Mouse (Mus musculus) CD4-positive, CD25-positive, alpha-beta regulatory T cell, adult 4 months (primary cell): Measurements from ENCODE around the gene Olfr960. TPM values are rescaled to one million over a fixed set of nuclear protein-coding genes. Genes with fewer than 3 reads are reported as not detected.

Experiments
- ATAC-seq: one replicate; pipeline ENCODE4 v1.8.0; 2017
- polyA plus RNA-seq, 2 experiments: library from polyadenylated mRNA; unstranded; fragments of 100-300 nt; shearing (Covaris generic); gene quantifications; one replicate each; pipeline ENCODE4 v1.2.1; 2017

Gene Olfr960
- not detected for polyA plus RNA-seq

DNA sequence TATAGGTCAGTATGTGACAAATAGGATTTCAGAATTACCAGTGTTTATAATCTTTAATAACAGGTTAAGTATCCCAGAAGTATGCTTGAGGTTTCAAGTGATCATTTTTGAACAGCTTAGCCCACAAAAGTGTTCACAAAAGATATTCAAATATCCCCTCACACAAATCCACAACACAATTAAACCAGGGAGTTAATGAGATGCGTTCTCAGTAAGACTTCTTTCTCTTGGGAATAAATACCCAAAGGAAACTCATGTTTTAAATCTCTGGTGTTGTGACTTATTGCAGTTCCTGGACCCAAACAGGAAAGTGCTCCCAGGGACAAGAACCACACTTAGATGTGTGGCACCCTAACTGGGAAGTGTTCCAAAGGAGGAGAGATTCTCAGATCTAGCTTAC, at the start of gene Olfr960:
Gene Olfr960 (plus strand): TSS at position 301 of the 400 bp plus-strand sequence.
- ATAC-seq: no peak

DNA sequence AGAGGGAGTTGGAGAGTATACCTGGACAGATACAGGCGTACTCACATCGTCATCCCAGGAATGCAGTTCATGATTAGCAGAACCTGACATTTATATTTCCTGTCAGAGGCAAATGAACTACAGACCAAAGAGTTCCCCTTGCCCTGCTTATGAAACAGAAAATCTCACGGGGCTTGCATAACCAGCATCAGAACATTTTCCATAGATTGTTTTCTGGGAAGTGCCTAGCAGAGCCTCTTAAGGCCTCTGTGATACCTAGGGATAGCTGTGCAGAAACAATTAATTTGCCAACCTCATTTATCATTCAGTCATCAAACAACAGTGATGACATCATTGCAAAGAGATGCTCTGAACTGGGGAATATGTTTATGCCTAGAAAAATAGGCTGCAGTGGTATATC, 45.7 kb upstream of the Olfr960 start, which contains the start of gene Olfr959:
Gene Olfr959 (minus strand): TSS at position 101 of the 400 bp plus-strand sequence.
- no peak for ATAC-seq

DNA sequence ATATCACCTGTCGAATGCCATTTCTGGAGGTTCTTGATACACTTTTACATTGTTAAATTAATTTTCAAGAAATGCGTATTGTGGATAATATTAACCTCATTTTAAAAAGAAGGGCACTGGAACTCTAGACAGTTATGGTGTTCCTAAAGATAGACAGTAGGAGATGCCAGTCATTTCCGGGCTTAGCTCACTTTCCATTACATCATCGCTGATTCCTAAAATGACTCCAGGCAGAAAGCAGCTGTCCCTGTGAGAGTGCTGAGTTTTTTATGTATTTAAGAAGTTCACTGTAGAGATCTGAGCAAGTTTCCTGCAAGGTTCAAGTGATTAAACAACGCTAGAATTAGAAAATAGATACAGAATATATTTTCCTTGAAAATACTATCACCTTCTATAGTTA, 44.1 kb upstream of the Olfr960 start:
- ATAC-seq: no peak

DNA sequence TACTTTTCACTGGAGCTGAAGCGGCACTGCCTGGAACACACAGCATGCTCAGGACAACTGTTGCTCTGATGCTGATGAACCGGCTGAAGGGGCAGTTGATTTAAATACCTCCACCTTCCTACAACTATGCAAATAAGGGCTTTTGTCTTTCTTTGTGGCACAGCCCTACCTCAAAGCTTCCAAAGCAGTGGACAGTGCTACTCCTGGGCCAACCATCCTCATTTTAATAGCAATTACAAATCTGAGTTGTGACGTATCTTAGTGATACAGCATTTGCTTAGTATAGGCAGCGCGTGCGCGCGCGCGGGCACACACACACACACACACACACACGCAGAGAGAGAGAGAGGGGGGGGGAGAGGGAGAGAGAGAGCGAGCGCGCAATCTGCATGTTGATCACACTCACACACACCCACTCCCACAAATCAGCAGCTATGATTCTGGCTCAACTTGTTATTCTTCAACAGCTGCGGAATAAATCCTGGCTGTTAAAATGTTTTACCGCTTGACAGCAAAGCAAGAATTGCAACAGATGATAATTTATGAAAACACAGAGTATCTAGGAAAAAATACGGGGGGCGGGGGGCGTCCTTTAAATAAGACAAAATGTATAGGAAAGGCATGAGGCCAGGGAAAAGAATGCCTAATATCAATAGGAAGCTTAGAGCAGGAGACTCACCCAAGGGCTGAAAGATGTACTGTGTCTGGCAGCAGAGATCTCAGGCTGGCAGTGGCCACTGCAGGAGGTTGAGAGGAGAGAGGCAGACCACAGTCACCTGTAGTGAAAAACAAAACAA, 18.4 kb upstream of the Olfr960 start:
- ATAC-seq: no peak

DNA sequence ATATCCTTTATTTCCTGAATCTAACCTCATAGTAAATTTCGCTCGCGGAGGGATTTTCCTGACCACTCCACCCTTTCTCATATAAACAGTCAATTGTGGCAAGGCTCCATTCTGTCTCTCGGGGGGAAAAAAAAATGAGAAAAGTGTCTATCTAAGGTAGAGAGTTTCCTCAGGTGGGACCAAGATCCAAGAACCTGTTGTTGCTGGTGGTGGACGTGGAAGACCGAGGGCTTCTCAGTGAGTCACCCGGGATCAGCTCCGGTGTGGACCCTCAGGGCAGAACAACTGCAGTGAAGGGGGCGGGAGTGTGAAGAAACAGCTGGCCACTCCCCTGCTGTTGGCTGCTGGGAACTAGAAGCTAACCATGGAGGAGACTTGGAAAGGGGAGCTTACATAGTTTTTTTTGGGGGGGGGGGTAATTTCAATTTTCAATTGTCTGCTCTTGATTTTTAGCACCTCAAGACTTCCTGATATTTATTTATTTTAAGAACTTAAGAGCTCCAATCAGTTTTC, 17.8 kb upstream of the Olfr960 start:
- no peak for ATAC-seq

DNA sequence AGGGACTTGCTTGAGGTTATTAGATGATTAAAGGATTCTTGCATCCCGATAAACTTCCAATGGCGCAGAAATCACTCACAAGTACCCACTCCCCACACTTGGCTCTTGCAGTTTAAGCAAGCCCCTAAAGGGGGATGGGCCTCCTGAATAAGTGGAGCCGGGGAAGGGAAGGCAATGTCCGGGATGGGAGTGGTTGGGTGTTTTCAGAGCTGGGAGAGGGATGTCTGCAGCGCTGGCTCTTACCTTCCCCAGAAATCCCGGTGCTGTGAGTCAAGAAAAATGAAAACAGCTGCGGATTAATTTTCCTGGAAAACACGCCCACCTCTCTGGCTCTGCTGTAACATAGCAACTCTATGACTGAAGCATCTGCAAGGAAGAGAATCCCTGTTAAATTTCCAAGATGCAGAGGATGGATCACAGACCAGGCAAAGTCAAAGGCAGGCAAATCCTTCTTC, 17.1 kb upstream of the Olfr960 start, which contains the start of gene AW551984:
Gene AW551984 (minus strand): TSS at position 405 of the 455 bp plus-strand sequence.
- no peak for ATAC-seq

DNA sequence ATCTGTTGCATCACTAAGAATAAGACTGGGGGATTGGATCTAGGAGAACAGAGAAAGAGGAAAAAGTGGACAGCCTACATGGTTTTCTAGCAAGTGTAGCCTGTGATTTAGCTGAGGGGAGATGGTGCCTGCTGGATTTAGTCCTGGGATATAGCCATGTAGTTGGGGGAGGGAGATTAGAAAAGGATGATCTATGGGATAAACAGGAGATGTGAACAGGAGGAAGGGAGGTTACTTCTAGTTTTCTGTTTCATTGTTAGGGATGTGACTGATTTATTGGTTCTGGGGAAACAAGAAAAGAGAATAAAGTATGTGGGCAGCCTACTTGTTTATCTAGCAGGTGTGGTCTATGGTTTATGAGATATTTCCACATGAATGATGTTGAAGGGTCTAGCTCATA, 12.7 kb upstream of the Olfr960 start:
- no peak for ATAC-seq

DNA sequence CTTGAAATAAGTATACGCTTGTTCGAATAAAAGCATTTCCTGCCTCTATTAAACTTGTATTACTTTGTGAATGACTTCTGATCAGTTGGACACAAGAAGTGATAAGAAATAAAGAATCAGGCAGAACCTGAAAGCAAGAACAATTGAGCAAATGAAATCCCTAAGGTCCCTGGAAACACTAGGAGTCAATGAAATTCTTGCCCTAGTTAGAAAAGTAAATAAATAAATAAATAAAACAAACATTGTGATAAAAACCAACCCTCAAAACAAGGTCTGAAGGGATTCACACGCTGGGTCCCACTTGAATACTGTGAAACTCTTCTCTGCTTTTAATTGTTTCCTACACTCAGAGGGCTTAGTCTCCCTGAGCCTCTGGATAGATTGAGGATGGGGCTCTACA, 10.8 kb upstream of the Olfr960 start, which contains the start of gene Olfr148:
Gene Olfr148 (plus strand): TSS at position 301 of the 400 bp plus-strand sequence.
- ATAC-seq: no peak

DNA sequence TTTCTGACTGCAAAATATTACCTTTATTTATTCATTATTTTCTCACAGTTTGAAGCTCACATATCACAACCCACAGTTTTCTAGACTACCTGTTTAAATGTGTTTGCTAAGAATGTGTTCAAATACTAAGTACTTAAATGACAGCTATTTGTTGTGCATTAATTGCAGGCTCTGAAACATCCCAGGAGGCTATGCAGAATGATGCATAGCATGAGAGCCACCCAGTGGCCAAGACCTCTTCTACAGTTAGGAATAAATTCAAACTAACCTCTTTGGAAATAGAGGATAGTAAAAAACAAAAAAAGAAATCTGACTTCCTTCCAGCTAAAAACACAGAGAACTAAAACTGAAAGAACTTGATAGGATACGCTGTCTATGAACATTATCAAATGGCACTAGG, 9.2 kb upstream of the Olfr960 start:
- no peak for ATAC-seq

DNA sequence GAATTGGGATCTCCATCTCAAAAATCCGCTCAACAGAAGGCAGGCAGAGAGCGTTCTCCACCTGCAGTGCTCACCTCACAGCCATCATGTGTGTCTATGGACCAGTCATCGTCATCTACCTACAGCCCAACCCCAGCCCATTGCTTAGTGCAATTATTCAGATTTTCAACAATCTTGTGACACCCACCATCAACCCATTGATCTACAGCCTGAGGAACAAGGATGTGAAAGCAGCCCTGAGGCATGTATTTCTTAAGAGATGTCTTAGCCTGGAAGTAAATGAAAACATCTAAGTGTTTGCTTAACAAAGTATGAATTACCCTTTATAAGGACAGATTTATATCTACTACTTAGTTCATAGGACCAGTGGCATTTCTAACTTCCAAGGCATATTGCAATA, 2.6 kb downstream of the Olfr960 start:
- ATAC-seq: no peak

DNA sequence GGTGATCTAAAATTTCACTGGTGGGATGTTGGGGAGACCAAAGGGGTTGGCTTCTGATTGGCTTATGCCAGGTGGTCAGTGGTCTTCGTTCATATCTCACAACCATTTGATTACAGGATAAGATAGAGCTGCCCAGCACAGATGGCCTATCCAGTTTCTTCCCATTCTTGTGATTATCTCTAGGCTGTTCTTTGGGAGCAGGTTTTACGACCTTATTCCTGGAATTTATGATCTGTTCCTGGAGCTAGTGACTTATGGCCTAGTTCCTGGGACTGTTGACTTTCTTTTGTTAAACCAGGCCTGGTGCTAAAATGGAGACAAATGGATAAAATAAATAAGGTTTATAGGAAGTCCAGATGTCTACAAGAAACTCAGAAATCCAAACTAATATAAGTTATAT, 3.5 kb downstream of the Olfr960 start:
- no peak for ATAC-seq

DNA sequence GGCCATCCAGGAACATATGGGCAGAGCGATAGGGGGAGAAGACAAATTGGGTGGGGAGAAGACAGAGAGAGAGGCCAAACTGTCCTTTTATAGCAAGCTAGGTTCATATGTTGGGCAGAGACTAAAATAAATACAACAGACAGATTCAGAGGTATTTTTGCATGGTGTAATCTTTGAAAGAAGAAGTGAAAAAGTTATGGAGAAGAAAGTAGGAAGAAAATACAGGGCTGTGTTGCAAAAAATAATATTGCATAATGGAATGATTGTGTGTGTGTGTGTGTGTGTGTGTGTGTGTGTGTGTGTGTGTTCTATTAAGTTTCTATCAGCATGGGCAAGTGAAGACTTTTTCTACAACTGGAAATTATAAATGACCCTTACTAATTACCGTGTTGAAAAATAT, 7.9 kb downstream of the Olfr960 start:
- ATAC-seq: no peak

DNA sequence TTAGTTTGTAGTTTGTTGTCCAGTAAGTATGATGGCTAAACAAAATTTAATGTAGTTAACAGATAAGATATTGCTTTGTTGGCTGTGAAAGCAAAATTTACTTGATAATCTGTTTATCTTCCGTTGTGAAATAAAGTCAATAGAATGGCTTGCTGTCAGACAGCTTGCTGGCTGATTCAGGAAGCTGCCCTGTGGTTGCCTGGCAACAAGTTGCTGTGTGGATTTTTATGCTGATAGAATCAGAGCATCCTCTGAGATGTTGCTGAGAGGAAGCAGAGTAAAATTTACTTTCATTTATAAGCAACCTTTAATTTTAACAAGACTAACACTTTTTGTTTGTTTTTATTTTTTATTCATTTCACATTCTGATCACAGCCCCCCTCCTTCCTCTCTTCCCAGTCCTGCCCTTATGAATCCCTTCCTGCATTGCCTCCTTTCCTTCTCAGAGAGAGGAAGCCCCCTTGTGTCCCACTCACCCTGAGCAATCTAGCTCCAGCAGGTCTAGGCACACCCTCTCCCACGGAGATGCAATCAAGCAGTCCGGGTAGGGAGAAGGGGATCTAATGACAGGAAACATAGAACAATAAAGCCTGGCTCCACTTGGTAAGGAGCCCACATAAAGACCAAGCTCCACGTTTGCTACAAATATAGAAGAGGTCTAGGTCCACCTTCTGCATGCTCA, 12.9 kb downstream of the Olfr960 start:
- no peak for ATAC-seq

DNA sequence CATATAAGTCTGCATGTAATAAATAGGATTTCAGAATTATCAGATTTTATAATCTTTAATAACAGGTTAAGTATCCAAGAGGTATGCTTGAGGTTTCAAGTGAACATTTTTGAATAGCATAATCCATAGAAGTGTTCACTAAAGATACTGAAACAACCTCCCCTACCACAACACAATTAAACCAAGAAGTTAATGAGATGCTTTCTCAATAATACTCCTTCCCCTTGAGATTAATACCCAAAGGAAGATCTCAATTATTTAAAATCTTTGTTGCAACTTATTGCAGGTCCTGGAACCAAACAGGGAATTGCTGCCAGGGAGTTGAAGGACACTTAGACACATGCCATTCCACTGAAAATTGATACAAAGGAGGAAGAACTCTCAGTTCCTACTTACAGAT, 23.6 kb downstream of the Olfr960 start, which contains the start of gene Olfr961:
Gene Olfr961 (plus strand): TSS at position 301 of the 400 bp plus-strand sequence.
- ATAC-seq: no peak

DNA sequence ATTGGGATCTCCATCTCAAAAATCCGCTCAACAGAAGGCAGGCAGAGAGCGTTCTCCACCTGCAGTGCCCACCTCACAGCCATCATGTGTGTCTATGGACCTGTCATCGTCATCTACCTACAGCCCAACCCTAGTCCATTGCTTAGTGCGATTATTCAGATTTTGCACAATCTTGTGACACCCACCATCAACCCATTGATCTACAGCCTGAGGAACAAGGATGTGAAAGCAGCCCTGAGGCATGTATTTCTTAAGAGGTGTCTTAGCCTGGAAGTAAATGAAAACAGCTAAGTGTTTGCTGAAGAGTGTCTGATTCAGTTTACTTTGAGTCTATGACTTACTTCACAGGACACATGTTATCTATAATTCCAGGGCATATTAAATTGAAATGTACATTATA, 26.2 kb downstream of the Olfr960 start:
- no peak for ATAC-seq

DNA sequence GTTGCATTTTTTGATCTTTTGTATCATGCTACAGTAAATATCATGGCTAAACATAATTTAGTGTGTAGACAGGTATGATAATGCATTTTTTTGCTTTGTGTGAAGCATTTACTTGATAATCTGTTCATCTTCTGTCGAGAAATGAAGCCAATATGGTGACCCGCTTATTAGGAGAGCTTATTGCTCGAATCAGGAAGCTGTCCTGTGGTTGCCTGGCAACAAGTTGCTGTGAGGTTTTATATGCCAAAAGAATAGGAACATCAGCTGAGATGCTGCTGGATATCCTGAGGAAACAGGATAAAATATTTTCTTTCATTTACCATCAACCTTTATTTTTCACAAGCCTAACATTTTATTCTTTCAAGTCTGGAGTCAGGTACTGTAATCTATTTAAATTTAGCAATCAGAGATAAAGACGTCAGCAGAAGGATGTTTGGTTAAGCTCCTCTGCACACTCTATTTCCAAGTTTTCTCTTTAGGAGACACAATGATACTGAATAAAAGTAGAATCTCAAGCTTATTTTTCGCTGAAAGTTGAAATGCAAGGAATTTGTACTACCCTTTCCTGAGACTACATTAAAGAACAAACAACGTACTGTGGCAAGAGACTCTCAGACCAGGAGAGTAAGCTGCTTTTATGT, 33.7 kb downstream of the Olfr960 start:
- no peak for ATAC-seq

DNA sequence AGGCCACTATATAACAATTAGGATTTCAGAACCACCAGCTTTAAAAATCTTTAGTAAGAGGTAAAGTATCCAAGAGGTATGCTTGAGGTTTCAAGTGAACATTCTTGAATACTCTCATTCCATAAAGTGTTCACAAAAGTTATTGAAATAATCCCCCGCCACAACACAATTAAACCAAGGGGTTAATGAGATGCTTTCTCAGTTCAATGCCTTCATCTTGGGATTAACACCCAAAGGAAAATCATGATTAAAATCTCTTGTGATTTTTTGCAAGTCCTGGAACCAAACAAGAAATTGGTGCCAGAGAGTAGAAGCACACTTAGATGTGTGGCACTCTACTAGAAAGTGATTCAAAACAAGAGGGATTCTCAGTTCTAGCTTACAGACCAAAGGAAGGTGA, 45.7 kb downstream of the Olfr960 start, which contains the start of gene Olfr963:
Gene Olfr963 (plus strand): TSS at position 301 of the 400 bp plus-strand sequence.
- ATAC-seq: no peak

DNA sequence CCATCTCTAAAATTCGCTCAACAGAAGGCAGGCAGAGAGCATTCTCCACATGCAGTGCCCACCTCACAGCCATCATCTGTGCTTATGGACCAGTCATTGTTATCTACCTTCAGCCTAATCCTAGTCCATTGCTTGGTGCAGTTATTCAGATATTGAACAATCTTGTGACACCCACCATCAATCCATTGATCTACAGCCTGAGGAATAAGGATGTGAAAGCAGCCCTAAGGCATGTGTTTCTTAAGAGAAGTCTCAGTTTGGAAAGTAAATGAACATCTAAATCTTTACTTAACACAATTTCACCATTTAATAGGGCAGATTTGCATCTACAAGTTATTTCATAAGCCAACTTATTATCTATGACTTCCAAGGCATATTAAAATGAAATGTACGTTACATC, 48.5 kb downstream of the Olfr960 start:
- no peak for ATAC-seq
